Comparison of ENCODE assay signal across 11 mouse cellular contexts in genomic region chr11:62813970-62814624, GRCm38 (mm10). TPM values are rescaled to one million over a fixed set of nuclear protein-coding genes. Genes with fewer than 3 reads are reported as not detected.
DNase-seq lines count a peak whose midpoint lies in the region; ATAC-seq lines count a peak whose summit lies in the region.
"Had no signal": no experiment of that assay in that cellular context is flagged by ENCODE, and none has a peak within 500 bp of the region (broad histone marks: within the 10 kb centered on the region; RNA-seq: fewer than 3 reads in every experiment).

No protein-coding gene starts in this region.

- H3K9ac ChIP-seq in kidney, embryonic 14.5 days (ENCODE audit: low read depth, low read length), result no peak overlapping the region
- H3K9ac ChIP-seq in hindbrain, embryonic 12.5 days, result no peak overlapping the region

- no peak overlapping the region for H3K4me2 ChIP-seq in kidney, embryonic 14.5 days (replicated peaks; ENCODE audit: low read depth, low read length)
- H3K4me2 ChIP-seq in hindbrain, embryonic 12.5 days (replicated peaks), result no peak overlapping the region

- H3K36me3 ChIP-seq in kidney, embryonic 14.5 days (ENCODE audit: control insufficient read depth, insufficient read depth, low read length), result no peaks in the 10 kb centered on the region
- no peaks in the 10 kb centered on the region for H3K36me3 ChIP-seq in hindbrain, embryonic 12.5 days

- H3K9me3 ChIP-seq in kidney, embryonic 14.5 days (ENCODE audit: control insufficient read depth, low read length), result no peaks in the 10 kb centered on the region
- H3K9me3 ChIP-seq in hindbrain, embryonic 12.5 days (replicated peaks), result no peaks in the 10 kb centered on the region

- peak; percentile 67 for DNase-seq in kidney, adult 11 months
- peak; percentile 11 to 21 for DNase-seq in kidney, postnatal 4 days
- peak; percentile 62 to 85 for DNase-seq in lung, postnatal 4 days
- no peak for DNase-seq in B cell, adult 2 months
- no peak for DNase-seq in heart, postnatal 36 days
- DNase-seq: cerebellum, adult 11-12 months; right cerebral cortex, adult 18-20 months; thymus, postnatal 4 days had no signal

- no peaks in the 10 kb centered on the region for H3K27me3 ChIP-seq in kidney, embryonic 14.5 days (ENCODE audit: control insufficient read depth, insufficient read depth, low read length)
- H3K27me3 ChIP-seq in hindbrain, embryonic 12.5 days, result no peaks in the 10 kb centered on the region

- no peak overlapping the region for H3K4me3 ChIP-seq in kidney, embryonic 14.5 days (ENCODE audit: low read length)
- no peak overlapping the region for H3K4me3 ChIP-seq in hindbrain, embryonic 12.5 days

- no peak for ATAC-seq in kidney, embryonic 14.5 days (ENCODE audit: low FRiP score, low TSS enrichment)
- 0 out of 2 replicates have a peak, but pooled peaks have one; percentile 1 for ATAC-seq in common myeloid progenitor, adult 5-6 weeks (replicated peaks; ENCODE audit: low read depth, poor library complexity, severe bottlenecking)
- ATAC-seq in hindbrain, embryonic 12.5 days (ENCODE audit: low FRiP score), result no peak

- H3K27ac ChIP-seq in kidney, embryonic 14.5 days (ENCODE audit: low read depth, low read length), result no peak overlapping the region
- no peak overlapping the region for H3K27ac ChIP-seq in hindbrain, embryonic 12.5 days

- H3K4me1 ChIP-seq in kidney, embryonic 14.5 days (ENCODE audit: control insufficient read depth, insufficient read depth, low read length), result peaks cover 4% of the 10 kb centered on the region; the same call in 1 of the 2 replicates
- no peaks in the 10 kb centered on the region for H3K4me1 ChIP-seq in hindbrain, embryonic 12.5 days

- 65% methylated on average over 6 of the region's 6 CpGs for WGBS in kidney, embryonic 14.5 days
- 72% methylated on average over 6 of the region's 6 CpGs for WGBS in hindbrain, embryonic 12.5 days

- intact Hi-C loops in heart, postnatal 36 days (cut with DNase I), result loop anchor here (5.0 kb wide), 1 partner anchor 33 kb away; the partner anchor contains the start of gene Fbxw10

RNA-seq across cellular contexts. Expression of gene Trim16, which starts 5.9 kb away (rescaled TPM):
- polyA plus RNA-seq in kidney, embryonic 14.5 days (2014; fragmentation: Nextera tagmentation; extraction: Ambion mirVana), result 10.5 and 18.6 TPM in 2 replicates
- total RNA-seq in common myeloid progenitor, adult 5-6 weeks (2017), result 16.1 and 16.3 TPM in 2 replicates
- 1 to 10 TPM; 6.8 to 7.1 TPM for total RNA-seq in heart, postnatal 36 days (2021)
- polyA plus RNA-seq in hindbrain, embryonic 12.5 days (2016; fragmentation: Nextera tagmentation; extraction: Ambion mirVana), result 8.0 and 9.4 TPM in 2 replicates

RNA-seq across cellular contexts. Expression of gene Zfp286, which starts 24.8 kb away (rescaled TPM):
- 19.6 and 19.7 TPM in 2 replicates for polyA plus RNA-seq in kidney, embryonic 14.5 days (2014; fragmentation: Nextera tagmentation; extraction: Ambion mirVana)
- 4.2 and 5.1 TPM in 2 replicates for total RNA-seq in common myeloid progenitor, adult 5-6 weeks (2017)
- total RNA-seq in heart, postnatal 36 days (2021), result 1 to 10 TPM in 1 of 2 experiments, under 1 TPM in 1; 0.70 to 1.1 TPM
- 31.2 and 31.9 TPM in 2 replicates for polyA plus RNA-seq in hindbrain, embryonic 12.5 days (2016; fragmentation: Nextera tagmentation; extraction: Ambion mirVana)

RNA-seq across cellular contexts. Expression of gene Fbxw10, which starts 32.8 kb away (rescaled TPM):
- 0.53 and 0.73 TPM in 2 replicates for polyA plus RNA-seq in kidney, embryonic 14.5 days (2014; fragmentation: Nextera tagmentation; extraction: Ambion mirVana)
- 0.58 and 1.2 TPM in 2 replicates for total RNA-seq in common myeloid progenitor, adult 5-6 weeks (2017)
- total RNA-seq in heart, postnatal 36 days (2021), result under 1 TPM in 1 of 2 experiments, not detected in 1; 0.30 TPM
- 0.25 and 0.40 TPM in 2 replicates for polyA plus RNA-seq in hindbrain, embryonic 12.5 days (2016; fragmentation: Nextera tagmentation; extraction: Ambion mirVana)

Comparison
In these comparisons a context has a peak if more than half of its experiments do, and no peak if none do; other contexts are left out.
1. DNase-seq: peak in kidney, adult 11 months (single experiment), kidney, postnatal 4 days (2 of 2) and lung, postnatal 4 days (2 of 2); none in B cell, adult 2 months (0 of 2) and heart, postnatal 36 days (0 of 2).